Mouse (Mus musculus): ENCODE measurements at regions not wholly inside any gene's neighbourhood (a gene's known extent, or its start where the extent isn't known, plus 50 kb on each side); places are given as distances from the start of the nearest gene placed in this dataset.

- no peaks in the 10 kb centered on the region for H3K79me2 ChIP-seq (replicated peaks; ENCODE audit: control insufficient read depth, insufficient read depth, low read length)
- no peak for DNase-seq
- no peaks in the 10 kb centered on the region for H3K27me3 ChIP-seq (ENCODE audit: control insufficient read depth, insufficient read depth, low read length)
- WGBS: 79% methylated on average over 5 of the region's 5 CpGs
- no peak for TF ChIP-seq CTCF (IDR thresholded peaks at IDR 0.05)
- no peak overlapping the region for H3K9ac ChIP-seq (ENCODE audit: low read depth, low read length)
- no peak overlapping the region for H3K27ac ChIP-seq
- no peak overlapping the region for H3K4me3 ChIP-seq
- H3K4me1 ChIP-seq (ENCODE audit: control insufficient read depth, insufficient read depth, low read length): no peaks in the 10 kb centered on the region
- intact Hi-C loops (cut with DNase I): no loop called here
- H3K36me3 ChIP-seq (ENCODE audit: control insufficient read depth, insufficient read depth, low read length): no peaks in the 10 kb centered on the region
Observed at GRCm38 (mm10) chr2:56322508-56322907, 801.3 kb downstream of the Nr4a2 start.

DNA sequence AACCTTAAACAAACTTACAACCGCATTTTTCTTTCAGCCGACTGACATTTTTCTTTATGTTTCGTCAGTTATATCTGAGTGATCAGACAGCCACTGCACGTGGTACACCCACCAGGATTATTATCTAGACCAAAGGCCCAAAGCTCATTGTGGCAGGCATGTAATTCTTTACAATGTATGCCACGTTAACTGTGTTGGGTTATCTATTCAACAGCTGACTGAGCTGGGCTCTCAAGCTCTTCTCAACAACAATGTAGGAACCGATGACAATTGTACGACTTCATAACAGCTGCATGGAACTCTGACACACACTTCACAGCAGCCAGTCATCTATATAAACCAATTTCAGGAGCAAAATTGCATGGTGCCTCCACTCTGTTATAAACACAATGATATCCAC is 787.8 kb downstream of the Nr4a2 start:
- Histone ChIP-seq H3K4me1 (ENCODE audit: control insufficient read depth, insufficient read depth, low read length) (no peaks in the 10 kb centered on the region), H3K27me3 (ENCODE audit: control insufficient read depth, insufficient read depth, low read length) (no peaks in the 10 kb centered on the region), H3K9ac (ENCODE audit: low read depth, low read length) (no peak overlapping the region), H3K4me3 (no peak overlapping the region), H3K79me2 (replicated peaks; ENCODE audit: control insufficient read depth, insufficient read depth, low read length) (no peaks in the 10 kb centered on the region), H3K27ac (no peak overlapping the region), H3K36me3 (ENCODE audit: control insufficient read depth, insufficient read depth, low read length) (no peaks in the 10 kb centered on the region)
- no peak for DNase-seq
- intact Hi-C loops (cut with DNase I): no loop called here
- WGBS: 74% methylated on average over 7 of the region's 7 CpGs
- TF ChIP-seq POLR2A (IDR thresholded peaks at IDR 0.05; ENCODE audit: insufficient read depth, low read depth, low read length) (no peak), CTCF (IDR thresholded peaks at IDR 0.05) (no peak), EP300 (IDR thresholded peaks at IDR 0.05; ENCODE audit: insufficient read depth, low read depth, low read length) (no peak)

DNA sequence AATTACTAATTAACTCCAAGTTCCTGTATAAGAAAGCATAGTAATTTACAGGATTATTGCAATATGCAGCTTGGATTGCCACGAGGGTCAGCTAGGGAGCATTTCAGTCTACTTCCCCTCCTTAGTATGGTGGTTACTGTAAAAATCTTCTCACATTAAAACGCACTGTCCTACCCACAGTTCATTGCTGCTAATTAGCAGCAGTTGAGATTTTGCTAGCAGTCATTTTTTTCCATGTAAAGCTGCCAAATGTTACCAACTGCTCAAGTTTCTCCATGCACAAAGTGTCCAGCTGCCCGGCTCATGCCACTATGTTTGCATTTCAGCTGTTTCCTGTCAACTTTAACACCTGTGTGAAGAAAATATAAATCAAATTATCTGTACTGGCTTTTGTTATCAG is 759.7 kb downstream of the Nr4a2 start:
- H3K36me3 ChIP-seq (ENCODE audit: control insufficient read depth, insufficient read depth, low read length): no peaks in the 10 kb centered on the region
- no peaks in the 10 kb centered on the region for H3K79me2 ChIP-seq (replicated peaks; ENCODE audit: control insufficient read depth, insufficient read depth, low read length)
- 41% methylated on average over 3 of the region's 3 CpGs for WGBS
- TF ChIP-seq POLR2A (IDR thresholded peaks at IDR 0.05; ENCODE audit: insufficient read depth, low read depth, low read length): no peak
- TF ChIP-seq EP300 (IDR thresholded peaks at IDR 0.05; ENCODE audit: insufficient read depth, low read depth, low read length): no peak
- no peak for TF ChIP-seq CTCF (IDR thresholded peaks at IDR 0.05)
- H3K9ac ChIP-seq (ENCODE audit: low read depth, low read length): no peak overlapping the region
- no peak for DNase-seq
- no peak overlapping the region for H3K27ac ChIP-seq
- H3K27me3 ChIP-seq (ENCODE audit: control insufficient read depth, insufficient read depth, low read length): no peaks in the 10 kb centered on the region
- H3K4me3 ChIP-seq: no peak overlapping the region
- intact Hi-C loops (cut with DNase I): no loop called here
- no peaks in the 10 kb centered on the region for H3K4me1 ChIP-seq (ENCODE audit: control insufficient read depth, insufficient read depth, low read length)

Measured in heart, adult 2 months (tissue).